Mouse (Mus musculus) B cell, adult (primary cell): Measurements from ENCODE around the gene Zfp536. TPM values are rescaled to one million over a fixed set of nuclear protein-coding genes. Genes with fewer than 3 reads are reported as not detected.

Experiments
- total RNA-seq: library from RNA; stranded (reverse); gene quantifications from 4 replicates; pipeline ENCODE4 v1.2.4, GENCODE M21; 2023; ENCODE audit not compliant: inconsistent age

Zfp536 gene
- total RNA-seq = 0.12 TPM in 1 of 4 replicates, not detected in the others

GRCm38 (mm10) chr7:37773312-37773702, at the start of gene Zfp536:
TSS of gene Zfp536 (minus strand) at chr7:37773641.

Other genes with a start within 250 kb of the Zfp536 start
- gene Uri1, start 249.9 kb upstream of the Zfp536 start, total RNA-seq = 29.2 to 37.8 TPM (median 34.0 TPM) in 4 replicates